Mouse (Mus musculus): ENCODE data around the gene Nosip. TPM values are rescaled to one million over a fixed set of nuclear protein-coding genes. Genes with fewer than 3 reads are reported as not detected.
"Not testable (repeated sequence)": the region's sequence is repeated elsewhere in the genome, so short reads cannot be mapped to it uniquely, and the experiment has no call there.

Gene Nosip
- total and polyA plus RNA-seq, 3 experiments: 27.0 to 43.6 (median 29.3) TPM

DNA sequence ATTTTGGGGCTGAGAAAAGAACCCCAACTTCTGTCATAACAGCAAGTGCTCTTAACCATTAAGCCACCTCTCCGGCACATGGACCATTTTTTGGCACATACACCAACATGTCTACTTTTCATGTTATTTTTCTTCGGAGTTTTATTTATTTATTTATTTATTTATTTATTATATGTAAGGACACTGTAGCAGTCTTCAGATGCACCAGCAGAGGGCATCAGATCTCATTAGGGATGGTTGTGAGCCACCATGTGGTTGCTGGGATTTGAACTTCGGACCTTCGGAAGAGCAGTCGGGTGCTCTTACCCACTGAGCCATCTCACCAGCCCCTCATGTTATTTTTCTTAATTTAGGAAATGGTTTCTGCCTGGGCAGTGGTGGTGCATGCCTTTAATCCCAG lies 38.5 kb upstream of the Nosip start:
- H3K4me3 ChIP-seq; H3K27ac ChIP-seq; H3K36me3 ChIP-seq (ENCODE audit: control insufficient read depth, insufficient read depth, low read length); intact Hi-C loops (cut with DNase I); DNase-seq; H3K9ac ChIP-seq (ENCODE audit: low read depth, low read length); H3K79me2 ChIP-seq (replicated peaks; ENCODE audit: control insufficient read depth, insufficient read depth, low read length); H3K27me3 ChIP-seq (ENCODE audit: control insufficient read depth, insufficient read depth, low read length): not testable (repeated sequence)
- WGBS: 64% methylated on average over 5 of the region's 5 CpGs
- TF ChIP-seq CTCF (IDR thresholded peaks at IDR 0.05) (peak; percentile 60), POLR2A (IDR thresholded peaks at IDR 0.05; ENCODE audit: insufficient read depth, low read depth, low read length) (peak; percentile 3; the same call in 1 of the 2 replicates)
- H3K4me1 ChIP-seq (ENCODE audit: control insufficient read depth, insufficient read depth, low read length): peaks cover 11% of the 10 kb centered on the region

DNA sequence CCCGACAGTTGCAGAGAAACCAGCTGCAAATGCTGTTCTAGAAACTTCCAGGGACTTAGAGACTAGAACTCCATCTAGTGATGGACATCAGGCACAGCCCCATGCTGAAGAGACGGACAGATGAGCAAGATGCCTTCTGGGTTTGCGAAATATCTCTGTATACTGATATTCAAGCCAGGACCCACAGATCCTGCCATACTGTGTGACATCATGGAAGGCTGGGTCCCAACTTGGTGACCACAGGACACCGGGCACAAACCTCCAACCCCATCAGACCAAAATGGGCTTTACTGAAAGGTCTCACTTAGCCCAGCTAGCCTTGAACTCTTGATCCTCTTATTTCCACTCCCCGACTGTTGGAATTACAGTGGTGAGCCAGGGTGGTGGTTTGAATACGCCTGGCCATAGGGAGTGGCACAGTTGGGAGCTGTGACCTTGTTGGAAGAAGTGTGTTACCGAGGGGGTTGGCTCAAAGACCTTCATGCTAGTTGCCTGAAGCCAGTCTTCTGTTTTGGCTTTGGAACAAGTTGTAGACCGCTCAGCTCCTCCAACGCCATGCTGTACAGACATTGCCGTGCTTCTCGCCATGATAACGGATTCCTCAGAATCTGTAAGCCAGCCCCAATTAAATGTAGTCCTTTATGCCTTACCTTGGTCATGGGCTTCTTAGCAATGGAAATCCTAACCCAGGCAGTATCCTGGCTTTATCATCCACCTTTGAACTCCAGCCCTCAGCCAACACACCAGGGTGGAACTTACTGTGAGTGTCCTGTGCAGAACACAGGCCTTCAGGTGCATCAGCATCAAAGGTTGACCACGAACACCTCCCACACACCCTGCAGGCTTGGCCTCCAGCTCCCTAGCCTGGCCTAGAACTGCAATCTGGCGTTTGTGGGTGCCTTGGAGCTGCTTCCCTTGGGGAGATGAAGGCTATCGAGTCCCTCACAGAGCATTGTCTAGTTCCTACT lies 37.7 kb upstream of the Nosip start:
- Histone ChIP-seq H3K4me1 (ENCODE audit: control insufficient read depth, insufficient read depth, low read length) (peaks cover 8% of the 10 kb centered on the region), H3K4me3 (no peak overlapping the region), H3K9ac (ENCODE audit: low read depth, low read length) (no peak overlapping the region), H3K27ac (no peak overlapping the region), H3K27me3 (ENCODE audit: control insufficient read depth, insufficient read depth, low read length) (no peaks in the 10 kb centered on the region), H3K79me2 (replicated peaks; ENCODE audit: control insufficient read depth, insufficient read depth, low read length) (no peaks in the 10 kb centered on the region), H3K36me3 (ENCODE audit: control insufficient read depth, insufficient read depth, low read length) (no peaks in the 10 kb centered on the region)
- intact Hi-C loops (cut with DNase I): no loop called here
- TF ChIP-seq EP300 (IDR thresholded peaks at IDR 0.05; ENCODE audit: insufficient read depth, low read depth, low read length) (no peak), CTCF (IDR thresholded peaks at IDR 0.05) (0 out of 2 replicates have a peak, but pooled peaks have one; percentile 9), POLR2A (IDR thresholded peaks at IDR 0.05; ENCODE audit: insufficient read depth, low read depth, low read length) (no peak)
- 78% methylated on average over 15 of the region's 15 CpGs for WGBS
- no peak for DNase-seq

DNA sequence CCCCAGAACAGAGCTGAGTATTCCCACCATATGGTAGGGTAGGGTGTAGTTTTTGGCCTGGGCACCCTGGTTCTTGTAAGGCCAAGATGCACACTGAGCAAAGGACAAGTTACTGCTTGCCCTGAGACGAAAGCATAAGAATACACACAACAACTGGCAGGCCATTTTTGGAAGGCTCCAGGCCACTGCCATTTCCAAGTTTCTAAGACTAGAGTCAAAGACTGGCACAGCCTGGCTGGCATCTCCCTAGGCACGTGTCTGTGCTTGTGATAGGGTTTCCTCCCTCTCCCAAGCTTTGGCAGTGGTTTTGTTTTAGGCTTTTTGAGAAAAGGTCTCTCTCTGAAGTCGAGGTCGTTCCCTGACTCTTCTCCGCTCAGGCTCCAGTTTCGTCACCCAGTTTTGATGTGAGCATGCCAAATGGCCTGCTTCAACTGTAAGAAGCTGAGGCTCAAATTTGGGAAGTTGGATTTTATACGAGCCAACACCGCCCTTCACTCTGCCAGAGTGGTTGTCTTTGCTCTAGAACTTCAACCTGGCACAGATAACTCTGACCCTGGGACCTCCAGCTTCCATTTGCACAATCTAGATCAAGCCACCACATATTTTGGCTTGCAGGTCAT lies 36.5 kb upstream of the Nosip start:
- intact Hi-C loops (cut with DNase I): no loop called here
- Histone ChIP-seq H3K27ac (peak overlapping the region; percentile 42), H3K27me3 (ENCODE audit: control insufficient read depth, insufficient read depth, low read length) (no peaks in the 10 kb centered on the region), H3K79me2 (replicated peaks; ENCODE audit: control insufficient read depth, insufficient read depth, low read length) (no peaks in the 10 kb centered on the region), H3K9ac (ENCODE audit: low read depth, low read length) (no peak overlapping the region), H3K36me3 (ENCODE audit: control insufficient read depth, insufficient read depth, low read length) (no peaks in the 10 kb centered on the region), H3K4me1 (ENCODE audit: control insufficient read depth, insufficient read depth, low read length) (peaks cover 4% of the 10 kb centered on the region), H3K4me3 (no peak overlapping the region)
- no peak for DNase-seq
- 50% methylated on average over 8 of the region's 8 CpGs for WGBS
- TF ChIP-seq CTCF (IDR thresholded peaks at IDR 0.05): no peak
- no peak for TF ChIP-seq EP300 (IDR thresholded peaks at IDR 0.05; ENCODE audit: insufficient read depth, low read depth, low read length)
- TF ChIP-seq POLR2A (IDR thresholded peaks at IDR 0.05; ENCODE audit: insufficient read depth, low read depth, low read length): no peak

GRCm38 (mm10) chr7:45026256-45026655 lies 36.0 kb upstream of the Nosip start:
- no peak overlapping the region for H3K27ac ChIP-seq
- no peak for TF ChIP-seq POLR2A (IDR thresholded peaks at IDR 0.05; ENCODE audit: insufficient read depth, low read depth, low read length)
- no peak for TF ChIP-seq CTCF (IDR thresholded peaks at IDR 0.05)
- no peak for TF ChIP-seq EP300 (IDR thresholded peaks at IDR 0.05; ENCODE audit: insufficient read depth, low read depth, low read length)
- H3K36me3 ChIP-seq (ENCODE audit: control insufficient read depth, insufficient read depth, low read length): no peaks in the 10 kb centered on the region
- WGBS: 73% methylated on average over 2 of the region's 2 CpGs
- H3K4me1 ChIP-seq (ENCODE audit: control insufficient read depth, insufficient read depth, low read length): peaks cover 4% of the 10 kb centered on the region
- H3K79me2 ChIP-seq (replicated peaks; ENCODE audit: control insufficient read depth, insufficient read depth, low read length): no peaks in the 10 kb centered on the region
- no peak overlapping the region for H3K9ac ChIP-seq (ENCODE audit: low read depth, low read length)
- DNase-seq: no peak
- H3K4me3 ChIP-seq: no peak overlapping the region
- no peaks in the 10 kb centered on the region for H3K27me3 ChIP-seq (ENCODE audit: control insufficient read depth, insufficient read depth, low read length)
- intact Hi-C loops (cut with DNase I): no loop called here

DNA sequence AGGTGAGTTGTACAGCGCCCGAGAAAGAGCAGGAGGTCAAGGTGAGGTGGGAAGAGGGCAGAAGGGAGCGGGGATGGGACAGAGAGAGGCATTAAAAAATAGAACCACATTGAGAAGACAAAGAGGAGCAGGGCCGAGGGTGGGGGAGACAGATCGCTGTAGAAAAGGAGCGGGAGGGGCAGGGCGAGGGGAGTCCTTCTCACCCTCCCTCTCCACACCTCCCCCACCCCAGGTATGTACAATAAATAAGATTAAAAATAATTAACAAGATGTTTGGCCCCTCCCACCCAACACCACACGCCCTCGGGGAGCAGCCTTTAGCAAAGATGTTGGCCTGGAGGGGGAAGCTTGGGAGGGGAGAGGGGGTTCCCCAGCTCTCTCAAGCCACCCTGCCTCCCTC lies 34.5 kb upstream of the Nosip start:
- H3K36me3 ChIP-seq (ENCODE audit: control insufficient read depth, insufficient read depth, low read length): no peaks in the 10 kb centered on the region
- H3K4me1 ChIP-seq (ENCODE audit: control insufficient read depth, insufficient read depth, low read length): peaks cover 4% of the 10 kb centered on the region

DNA sequence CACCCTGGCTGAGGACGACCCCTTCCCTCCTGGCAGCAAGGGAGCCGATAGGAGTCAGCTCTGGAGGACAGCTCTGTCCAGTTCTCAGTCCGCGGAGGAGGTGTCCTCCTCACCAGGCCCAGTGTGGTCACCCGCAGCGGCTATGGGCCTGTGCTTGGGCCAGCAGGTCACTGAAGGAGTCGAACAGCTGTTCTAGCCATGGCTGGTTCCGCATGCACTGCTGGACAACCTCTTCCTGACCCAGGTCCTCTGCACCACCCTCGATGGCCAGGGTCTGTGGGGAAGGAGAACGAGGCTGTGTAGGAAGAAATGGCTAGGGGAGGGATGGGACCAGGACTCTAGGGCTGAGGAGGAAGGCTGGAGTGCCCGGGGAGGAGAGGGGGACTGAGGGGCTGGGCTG lies 33.9 kb upstream of the Nosip start:
- peaks cover 4% of the 10 kb centered on the region for H3K4me1 ChIP-seq (ENCODE audit: control insufficient read depth, insufficient read depth, low read length)
- 87% methylated on average over 11 of the region's 11 CpGs for WGBS
- no peaks in the 10 kb centered on the region for H3K36me3 ChIP-seq (ENCODE audit: control insufficient read depth, insufficient read depth, low read length)
- no peaks in the 10 kb centered on the region for H3K79me2 ChIP-seq (replicated peaks; ENCODE audit: control insufficient read depth, insufficient read depth, low read length)
- intact Hi-C loops (cut with DNase I): no loop called here
- H3K4me3 ChIP-seq: no peak overlapping the region
- peak in 1 of 2 experiments; percentile 2 for DNase-seq
- TF ChIP-seq POLR2A (IDR thresholded peaks at IDR 0.05; ENCODE audit: insufficient read depth, low read depth, low read length): no peak
- no peak overlapping the region for H3K9ac ChIP-seq (ENCODE audit: low read depth, low read length)
- H3K27me3 ChIP-seq (ENCODE audit: control insufficient read depth, insufficient read depth, low read length): no peaks in the 10 kb centered on the region
- H3K27ac ChIP-seq: no peak overlapping the region

More for the DNA sequence above, 34.5 kb upstream of the Nosip start:
- TF ChIP-seq CTCF (IDR thresholded peaks at IDR 0.05) (no peak), EP300 (IDR thresholded peaks at IDR 0.05; ENCODE audit: insufficient read depth, low read depth, low read length) (no peak), POLR2A (IDR thresholded peaks at IDR 0.05; ENCODE audit: insufficient read depth, low read depth, low read length) (no peak)
- 87% methylated on average over 9 of the region's 9 CpGs for WGBS
- DNase-seq: no peak
- no peaks in the 10 kb centered on the region for H3K79me2 ChIP-seq (replicated peaks; ENCODE audit: control insufficient read depth, insufficient read depth, low read length)
- intact Hi-C loops (cut with DNase I): no loop called here
- no peak overlapping the region for H3K9ac ChIP-seq (ENCODE audit: low read depth, low read length)
- H3K4me3 ChIP-seq: no peak overlapping the region
- H3K27me3 ChIP-seq (ENCODE audit: control insufficient read depth, insufficient read depth, low read length): no peaks in the 10 kb centered on the region
- no peak overlapping the region for H3K27ac ChIP-seq

All from heart, adult 2 months (tissue).